Mouse (Mus musculus) kidney, embryonic 15.5 days (tissue): ENCODE results near the gene Mrpl17. TPM values are rescaled to one million over a fixed set of nuclear protein-coding genes. Genes with fewer than 3 reads are reported as not detected.
A peak's percentile ranks its signal among the peaks of the same experiment; 100 is the strongest.

Experiments
- ATAC-seq: fragments of 200-750 bp; cut with Nextera tagmentation; replicated peaks from 2 replicates; pipeline ENCODE4 v1.8.0; 2017; ENCODE audit warnings: moderate TSS enrichment; ENCODE audit not compliant: low FRiP score
- H3K27ac ChIP-seq: fragments of 300-500 bp; sonication (generic); 2 replicates; pipeline ENCODE4 v1.5.1; 2015; ENCODE audit warnings: mild to moderate bottlenecking, inconsistent platforms
- H3K27me3 ChIP-seq: fragments of 300-500 bp; sonication (generic); 2 replicates; pipeline ENCODE4 v1.6.1; 2015; ENCODE audit warnings: inconsistent platforms
- H3K36me3 ChIP-seq: fragments of 300-500 bp; sonication (generic); 2 replicates; pipeline ENCODE4 v1.6.1; 2015; ENCODE audit warnings: inconsistent platforms
- H3K4me1 ChIP-seq: fragments of 300-500 bp; sonication (generic); 2 replicates; pipeline ENCODE4 v1.6.1; 2015; ENCODE audit warnings: inconsistent platforms
- H3K4me2 ChIP-seq: fragments of 300-500 bp; sonication (generic); 2 replicates; pipeline ENCODE4 v1.6.1; 2015; ENCODE audit warnings: moderate library complexity, mild to moderate bottlenecking, inconsistent platforms
- H3K4me3 ChIP-seq: fragments of 300-500 bp; sonication (generic); replicated peaks from 2 replicates; pipeline ENCODE4 v1.5.1; 2015; ENCODE audit warnings: mild to moderate bottlenecking, inconsistent platforms
- H3K9ac ChIP-seq: fragments of 300-500 bp; sonication (generic); 2 replicates; pipeline ENCODE4 v1.6.1; 2015; ENCODE audit warnings: mild to moderate bottlenecking, inconsistent platforms
- H3K9me3 ChIP-seq: fragments of 300-500 bp; sonication (generic); replicated peaks from 2 replicates; pipeline ENCODE4 v1.6.1; 2016; ENCODE audit warnings: inconsistent platforms
- WGBS: fragments of 180-500 bp; shearing (Covaris S2); methylation state at CpG from one replicate; pipeline ENCODE4 v1.1.7; 2015; ENCODE audit warnings: mixed read lengths; 5-methylcytosine and 5-hydroxymethylcytosine counted together
- polyA plus RNA-seq: library from polyadenylated mRNA; unstranded; fragments of >200 nt; fragmentation: Nextera tagmentation; extraction: Ambion mirVana; gene quantifications from 2 replicates; pipeline ENCODE4 v1.2.1, GENCODE M21; 2015

The Mrpl17 gene
- polyA plus RNA-seq, 1 experiment from 2014 or later = 398 TPM

- Histone ChIP-seq H3K36me3 (peaks cover 88% of the 10 kb centered on the region), H3K27me3 (0 out of 2 replicates have a peak, but pooled peaks cover 3% of the 10 kb centered on the region), H3K4me2 (peak overlapping the region; percentile 51), H3K4me3 (peak overlapping the region; percentile 12; the same call in 1 of the 2 replicates), H3K9ac (no peak overlapping the region), H3K9me3 (no peaks in the 10 kb centered on the region), H3K4me1 (peaks cover 6% of the 10 kb centered on the region; the same call in 1 of the 2 replicates), H3K27ac (no peak overlapping the region)
- peak; percentile 43; the same call in 1 of the 2 replicates for ATAC-seq
- 41% methylated on average over 51 of the region's 51 CpGs for WGBS
These were observed 49.0 kb downstream of the Mrpl17 start for GRCm38 (mm10) chr7:105761813-105762484.

GRCm38 (mm10) chr7:105753281-105753680 is 57.6 kb downstream of the Mrpl17 start:
- Histone ChIP-seq H3K9me3 (no peaks in the 10 kb centered on the region), H3K9ac (no peak overlapping the region), H3K4me3 (no peak overlapping the region), H3K27me3 (no peaks in the 10 kb centered on the region), H3K27ac (no peak overlapping the region), H3K4me2 (no peak overlapping the region), H3K4me1 (peaks cover 13% of the 10 kb centered on the region), H3K36me3 (peaks cover 72% of the 10 kb centered on the region)
- 87% methylated on average over 10 of the region's 10 CpGs for WGBS
- ATAC-seq = no peak

Other genes starting within 250 kb of the Mrpl17 start
- 45.9 and 56.9 TPM in 2 replicates for gene Apbb1, start 229.4 kb downstream of the Mrpl17 start, polyA plus RNA-seq
- gene Hpx, start 211.0 kb downstream of the Mrpl17 start, polyA plus RNA-seq = 2.0 and 4.4 TPM in 2 replicates
- 28.4 and 37.2 TPM in 2 replicates for gene Trim3, start 177.5 kb downstream of the Mrpl17 start, polyA plus RNA-seq
- 184 and 195 TPM in 2 replicates for gene Timm10b, start 171.0 kb downstream of the Mrpl17 start, polyA plus RNA-seq
- 81.6 and 88.2 TPM in 2 replicates for gene Arfip2, start 170.7 kb downstream of the Mrpl17 start, polyA plus RNA-seq
- gene Gm45799, start 170.5 kb downstream of the Mrpl17 start, polyA plus RNA-seq = 15.1 and 25.1 TPM in 2 replicates
- gene Dnhd1, start 160.3 kb downstream of the Mrpl17 start, polyA plus RNA-seq = 0.76 and 1.9 TPM in 2 replicates
- 331 and 360 TPM in 2 replicates for gene Ilk, start 74.5 kb downstream of the Mrpl17 start, polyA plus RNA-seq
- gene Rrp8, start 73.7 kb downstream of the Mrpl17 start, polyA plus RNA-seq = 44.8 and 49.6 TPM in 2 replicates
- gene Taf10, start 66.7 kb downstream of the Mrpl17 start, polyA plus RNA-seq = 127 and 136 TPM in 2 replicates
- 92.7 and 94.9 TPM in 2 replicates for gene Tpp1, start 58.9 kb downstream of the Mrpl17 start, polyA plus RNA-seq
- gene Dchs1, start 23.4 kb downstream of the Mrpl17 start, polyA plus RNA-seq = 10.2 and 12.1 TPM in 2 replicates
- gene Gm4070, start 142.9 kb upstream of the Mrpl17 start, polyA plus RNA-seq = 0.50 and 0.66 TPM in 2 replicates